Mouse (Mus musculus): ENCODE measurements around the gene Zeb2.

DNA sequence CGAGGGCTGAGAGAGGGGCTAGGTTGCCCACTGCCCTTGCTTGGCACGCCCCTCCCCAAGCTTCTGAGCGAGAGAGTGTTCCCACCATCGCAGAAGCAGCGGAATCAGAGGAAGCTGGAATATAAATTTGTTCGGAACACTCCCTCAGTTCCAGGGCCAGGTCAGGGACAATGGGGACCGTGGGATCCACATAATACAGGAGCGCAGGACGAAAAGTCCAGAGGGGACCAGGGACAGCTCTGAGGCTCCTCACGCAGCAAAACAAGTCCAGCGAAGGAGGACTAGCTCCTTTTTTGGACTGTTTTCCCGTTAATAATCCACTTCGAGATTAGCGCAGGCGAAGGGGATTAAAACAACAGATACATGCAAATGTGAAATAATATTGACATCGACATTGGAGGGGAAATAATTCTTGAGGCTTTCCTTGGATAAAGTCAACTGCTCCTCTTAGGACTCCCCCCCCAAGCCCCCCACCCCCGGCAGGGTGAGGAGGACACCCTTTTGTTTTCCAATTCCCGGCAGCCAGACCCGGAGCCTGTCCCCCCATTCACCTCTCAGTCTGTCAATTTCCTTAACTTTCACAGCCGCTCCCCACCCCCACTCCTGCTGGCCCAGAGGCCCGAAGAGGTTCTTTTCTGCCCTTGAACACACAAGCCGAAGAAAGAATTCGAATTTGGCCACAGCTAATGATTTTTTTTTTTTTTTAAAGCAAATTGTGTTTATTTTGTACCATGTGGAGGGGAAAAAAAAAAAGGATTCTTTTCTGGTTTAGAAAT lies 1.3 kb downstream of the Zeb2 start:
- TF ChIP-seq TAL1 (IDR thresholded peaks at IDR 0.05; ENCODE audit: low read length) (no peak), GATA1 (IDR thresholded peaks at IDR 0.05; ENCODE audit: low read length) (no peak)
